Mouse (Mus musculus): ENCODE data around the gene Ptcd1. TPM values are rescaled to one million over a fixed set of nuclear protein-coding genes. Genes with fewer than 3 reads are reported as not detected.
"Not testable (repeated sequence)": the region's sequence is repeated elsewhere in the genome, so short reads cannot be mapped to it uniquely, and the experiment has no call there.

Gene Ptcd1
- polyA plus RNA-seq, 1 experiment from 2014 or later = 13.2 TPM

GRCm38 (mm10) chr5:145101451-145101850 is 65.5 kb downstream of the Ptcd1 start:
- ATAC-seq (ENCODE audit: low read depth); H3K27me3 ChIP-seq (replicated peaks; ENCODE audit: control insufficient read depth, insufficient read depth, low read length); H3K9me3 ChIP-seq (ENCODE audit: control insufficient read depth, low read length); H3K4me2 ChIP-seq (ENCODE audit: low read depth, low read length); DNase-seq (ENCODE audit: low spot score); H3K4me3 ChIP-seq (ENCODE audit: low read depth, low read length); H3K27ac ChIP-seq (replicated peaks; ENCODE audit: low read depth, low read length); H3K4me1 ChIP-seq (ENCODE audit: control insufficient read depth, insufficient read depth, low read length); H3K9ac ChIP-seq (ENCODE audit: low read depth, low read length): not testable (repeated sequence)
- peaks cover 98% of the 10 kb centered on the region for H3K36me3 ChIP-seq (ENCODE audit: control insufficient read depth, insufficient read depth, low read length)
- WGBS = 96% methylated on average over 11 of the region's 11 CpGs

- Histone ChIP-seq H3K4me3 (ENCODE audit: low read depth, low read length) (no peak overlapping the region), H3K4me2 (ENCODE audit: low read depth, low read length) (no peak overlapping the region), H3K9ac (ENCODE audit: low read depth, low read length) (no peak overlapping the region), H3K27me3 (replicated peaks; ENCODE audit: control insufficient read depth, insufficient read depth, low read length) (no peaks in the 10 kb centered on the region), H3K36me3 (ENCODE audit: control insufficient read depth, insufficient read depth, low read length) (peaks cover 98% of the 10 kb centered on the region), H3K27ac (replicated peaks; ENCODE audit: low read depth, low read length) (no peak overlapping the region), H3K9me3 (ENCODE audit: control insufficient read depth, low read length) (no peaks in the 10 kb centered on the region), H3K4me1 (ENCODE audit: control insufficient read depth, insufficient read depth, low read length) (no peaks in the 10 kb centered on the region)
- 95% methylated on average over 9 of the region's 9 CpGs for WGBS
- no peak for DNase-seq (ENCODE audit: low spot score)
- ATAC-seq (ENCODE audit: low read depth) = no peak
These were observed 65.9 kb downstream of the Ptcd1 start for GRCm38 (mm10) chr5:145100960-145101359.

GRCm38 (mm10) chr5:145098340-145098821 is 68.5 kb downstream of the Ptcd1 start:
- Histone ChIP-seq H3K4me2 (ENCODE audit: low read depth, low read length) (no peak overlapping the region), H3K27ac (replicated peaks; ENCODE audit: low read depth, low read length) (no peak overlapping the region), H3K36me3 (ENCODE audit: control insufficient read depth, insufficient read depth, low read length) (peaks cover 97% of the 10 kb centered on the region), H3K9ac (ENCODE audit: low read depth, low read length) (no peak overlapping the region), H3K4me1 (ENCODE audit: control insufficient read depth, insufficient read depth, low read length) (no peaks in the 10 kb centered on the region), H3K9me3 (ENCODE audit: control insufficient read depth, low read length) (no peaks in the 10 kb centered on the region), H3K4me3 (ENCODE audit: low read depth, low read length) (no peak overlapping the region), H3K27me3 (replicated peaks; ENCODE audit: control insufficient read depth, insufficient read depth, low read length) (no peaks in the 10 kb centered on the region)
- no peak for ATAC-seq (ENCODE audit: low read depth)
- WGBS = 92% methylated on average over 10 of the region's 10 CpGs
- no peak for DNase-seq (ENCODE audit: low spot score)

Other genes starting within 250 kb of the Ptcd1 start
- 19.9 and 21.1 TPM in 2 replicates for gene Smurf1, start 201.3 kb downstream of the Ptcd1 start, polyA plus RNA-seq (2014; fragmentation: Nextera tagmentation; extraction: Ambion mirVana)
- gene Gm4871, start 134.4 kb downstream of the Ptcd1 start, polyA plus RNA-seq (2014; fragmentation: Nextera tagmentation; extraction: Ambion mirVana) = not detected in 2 replicates
- gene 1700018F24Rik, start 124.1 kb downstream of the Ptcd1 start, polyA plus RNA-seq (2014; fragmentation: Nextera tagmentation; extraction: Ambion mirVana) = 0.31 TPM in 1 of 2 replicates, not detected in the other
- gene Arpc1a, start 83.3 kb downstream of the Ptcd1 start, polyA plus RNA-seq (2014; fragmentation: Nextera tagmentation; extraction: Ambion mirVana) = 138 and 150 TPM in 2 replicates
- not detected in 2 replicates for gene Kpna7, start 83.1 kb downstream of the Ptcd1 start, polyA plus RNA-seq (2014; fragmentation: Nextera tagmentation; extraction: Ambion mirVana)
- gene Arpc1b, start 52.9 kb downstream of the Ptcd1 start, polyA plus RNA-seq (2014; fragmentation: Nextera tagmentation; extraction: Ambion mirVana) = 222 and 228 TPM in 2 replicates
- 84.2 and 97.1 TPM in 2 replicates for gene Pdap1, start 26.9 kb downstream of the Ptcd1 start, polyA plus RNA-seq (2014; fragmentation: Nextera tagmentation; extraction: Ambion mirVana)
- gene Bud31, start 26.7 kb downstream of the Ptcd1 start, polyA plus RNA-seq (2014; fragmentation: Nextera tagmentation; extraction: Ambion mirVana) = 177 and 182 TPM in 2 replicates
- gene Cpsf4, start 105 bp upstream of the Ptcd1 start, polyA plus RNA-seq (2014; fragmentation: Nextera tagmentation; extraction: Ambion mirVana) = 25.1 and 26.5 TPM in 2 replicates
- 511 and 592 TPM in 2 replicates for gene Atp5j2, start 25.0 kb upstream of the Ptcd1 start, polyA plus RNA-seq (2014; fragmentation: Nextera tagmentation; extraction: Ambion mirVana)
- gene Zkscan14, start 34.8 kb upstream of the Ptcd1 start, polyA plus RNA-seq (2014; fragmentation: Nextera tagmentation; extraction: Ambion mirVana) = 6.6 and 9.3 TPM in 2 replicates
- gene Zkscan5, start 37.5 kb upstream of the Ptcd1 start, polyA plus RNA-seq (2014; fragmentation: Nextera tagmentation; extraction: Ambion mirVana) = 13.4 and 14.0 TPM in 2 replicates
- gene Zfp655, start 64.6 kb upstream of the Ptcd1 start, polyA plus RNA-seq (2014; fragmentation: Nextera tagmentation; extraction: Ambion mirVana) = 37.2 and 38.1 TPM in 2 replicates
- gene Zscan25, start 113.4 kb upstream of the Ptcd1 start, polyA plus RNA-seq (2014; fragmentation: Nextera tagmentation; extraction: Ambion mirVana) = 0.45 and 0.63 TPM in 2 replicates
- gene Cyp3a57, start 178.2 kb upstream of the Ptcd1 start, polyA plus RNA-seq (2014; fragmentation: Nextera tagmentation; extraction: Ambion mirVana) = not detected in 2 replicates